Mouse (Mus musculus) lung, postnatal 0 days (tissue): ENCODE measurements around the gene Kif1bp.

Experiments used
- CTCF ChIP-seq: IDR thresholded peaks from 2 replicates; pipeline ENCODE4 v1.5.1; 2016; ENCODE audit warnings: antibody characterized with exemption, mild to moderate bottlenecking
- EP300 ChIP-seq: IDR thresholded peaks from 2 replicates; pipeline ENCODE4 v1.6.1; 2016; ENCODE audit warnings: antibody characterized with exemption, mild to moderate bottlenecking, control low read depth

DNA sequence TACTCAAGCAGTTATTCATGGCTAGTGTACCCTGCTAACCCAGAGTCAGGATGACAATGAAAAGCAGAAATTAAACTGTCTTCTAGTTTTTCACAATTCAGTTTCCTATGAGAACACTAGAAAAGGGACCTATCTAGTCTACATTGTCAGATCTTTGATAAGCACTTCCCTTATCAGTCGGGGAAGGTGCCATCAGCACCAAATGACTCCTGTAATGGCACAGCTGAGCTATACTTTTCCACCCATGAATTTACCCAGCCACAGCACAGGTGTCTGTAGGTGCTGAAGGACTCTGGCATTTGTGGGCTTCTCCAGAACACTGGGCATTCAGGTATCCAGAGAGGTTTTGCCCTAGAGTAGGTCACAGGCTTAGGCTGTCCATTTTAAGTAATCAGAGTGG lies 5.0 kb upstream of the Kif1bp start:
- TF ChIP-seq CTCF (no peak), EP300 (no peak)
